Mouse (Mus musculus) A20 (cell line): ENCODE measurements around the gene Arid1b.
"Not testable (repeated sequence)": the region's sequence is repeated elsewhere in the genome, so short reads cannot be mapped to it uniquely, and the experiment has no call there.

ENCODE experiments used
- DNase-seq: peaks from one replicate; pipeline ENCODE4 v3.0.0-alpha.2; 2011; ENCODE audit warnings: low read depth, low spot score

Arid1b gene

DNA sequence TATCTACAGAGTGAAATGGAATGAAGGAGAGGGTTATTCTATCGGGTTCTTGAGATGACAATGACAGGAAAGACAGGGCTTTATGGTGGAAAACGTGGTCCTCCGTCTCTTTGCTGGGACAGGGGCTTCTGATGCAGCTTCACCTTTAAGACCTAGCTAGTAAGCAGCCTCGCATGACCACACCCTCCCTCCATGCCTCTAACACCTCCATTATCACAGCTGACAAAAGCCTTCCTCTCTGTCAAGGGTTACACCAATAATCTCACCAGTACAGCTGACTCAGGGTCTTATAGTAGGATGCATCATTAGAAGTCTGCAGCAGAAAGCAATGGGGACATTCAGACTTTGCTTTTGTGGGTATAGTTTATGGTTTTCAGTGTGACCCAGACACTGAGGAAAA is 116.0 kb downstream of the Arid1b start:
- DNase-seq: no peak

DNA sequence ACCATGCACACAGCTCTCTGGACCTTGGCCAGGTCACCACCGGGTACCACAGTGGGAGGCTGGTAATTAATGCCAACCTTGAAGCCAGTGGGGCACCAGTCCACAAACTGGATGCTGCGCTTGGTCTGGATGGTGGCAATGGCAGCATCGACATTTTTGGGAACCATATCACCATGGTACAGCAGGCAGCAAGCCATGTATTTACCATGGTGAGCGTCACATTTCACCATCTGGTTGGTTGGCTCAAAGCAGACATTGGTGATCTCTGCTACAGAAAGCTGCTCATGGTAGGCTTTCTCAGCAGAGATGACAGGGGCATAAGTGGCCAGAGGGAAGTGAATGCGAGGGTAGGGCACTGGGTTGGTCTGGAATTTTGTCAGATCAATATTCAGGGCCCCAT is 116.8 kb downstream of the Arid1b start:
- not testable (repeated sequence) for DNase-seq

DNA sequence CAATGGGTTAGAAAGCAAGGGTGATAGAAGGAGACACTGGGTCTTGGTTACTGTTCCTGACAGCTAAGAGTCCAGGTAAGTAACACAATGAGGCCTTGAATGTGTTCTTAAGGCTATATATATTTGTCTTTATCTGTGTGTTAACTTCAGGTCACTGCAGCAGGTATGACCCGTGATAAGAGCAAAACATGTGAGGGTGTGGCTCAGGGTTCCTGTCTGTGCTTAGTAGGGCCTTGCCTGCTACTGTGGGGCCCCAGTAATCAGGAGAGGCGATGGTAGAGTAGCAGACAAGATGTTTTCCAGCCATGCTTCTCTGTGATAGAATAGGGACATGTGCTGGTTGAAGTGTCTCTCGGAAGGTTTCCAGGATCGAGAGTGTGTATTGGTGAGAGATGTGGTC is 118.0 kb downstream of the Arid1b start:
- no peak for DNase-seq

DNA sequence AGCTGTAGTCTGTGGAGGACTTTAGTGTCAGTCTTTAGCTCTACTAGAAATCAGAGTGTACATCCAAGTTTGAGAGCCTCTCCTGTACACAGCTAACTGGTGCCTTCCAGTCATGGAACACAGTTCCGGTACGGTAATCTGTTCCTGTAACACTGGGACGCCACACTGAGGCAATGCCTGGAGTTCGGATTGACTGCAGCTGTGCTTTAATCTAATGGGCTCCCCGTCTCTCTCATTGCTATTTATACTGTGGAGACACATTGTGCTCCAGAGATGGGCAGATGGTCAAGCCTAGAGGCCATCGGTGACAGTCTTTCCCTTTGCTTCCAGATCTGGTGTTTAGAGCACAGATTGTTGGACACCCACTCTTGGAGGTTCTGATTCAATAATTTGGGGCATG is 121.8 kb downstream of the Arid1b start:
- DNase-seq: no peak

DNA sequence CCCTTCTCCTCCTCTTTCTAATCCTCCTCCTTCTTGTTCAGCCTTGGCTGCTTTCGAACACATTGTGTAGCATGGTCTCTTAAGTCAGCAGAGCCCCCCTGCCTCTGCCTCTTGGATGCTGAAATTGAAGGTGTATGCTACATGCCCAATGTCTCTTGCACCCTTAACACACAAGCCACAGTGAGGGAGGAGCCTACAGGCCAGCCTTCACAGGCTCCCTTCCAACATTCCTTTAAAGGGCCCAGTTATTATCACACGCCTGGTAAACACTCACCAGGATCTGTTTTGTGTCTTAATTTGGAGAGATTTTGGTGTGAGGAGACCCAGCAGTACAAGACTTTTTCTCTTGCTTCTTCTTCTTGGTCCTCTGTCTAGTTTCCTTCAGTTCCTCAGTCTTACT is 122.9 kb downstream of the Arid1b start:
- no peak for DNase-seq

DNA sequence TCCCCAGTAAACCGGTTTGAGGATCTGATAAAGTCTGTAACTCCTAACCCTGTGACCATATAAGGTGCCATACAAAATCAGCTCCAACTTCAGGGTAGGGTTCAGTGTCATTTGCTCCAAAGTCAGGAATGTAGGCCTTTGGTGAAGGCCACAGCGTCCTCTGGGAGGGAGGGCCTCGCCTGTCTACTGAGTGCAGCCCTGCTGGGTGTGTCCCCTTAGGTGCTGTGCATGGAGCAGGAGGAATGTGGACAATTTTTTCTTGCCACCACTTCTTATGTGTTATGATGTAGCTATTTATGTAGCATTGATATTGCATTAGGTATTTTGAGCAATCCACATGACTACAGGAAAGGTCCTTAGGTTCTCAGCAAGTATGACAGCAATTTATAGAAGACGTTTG is 124.0 kb downstream of the Arid1b start:
- no peak for DNase-seq

DNA sequence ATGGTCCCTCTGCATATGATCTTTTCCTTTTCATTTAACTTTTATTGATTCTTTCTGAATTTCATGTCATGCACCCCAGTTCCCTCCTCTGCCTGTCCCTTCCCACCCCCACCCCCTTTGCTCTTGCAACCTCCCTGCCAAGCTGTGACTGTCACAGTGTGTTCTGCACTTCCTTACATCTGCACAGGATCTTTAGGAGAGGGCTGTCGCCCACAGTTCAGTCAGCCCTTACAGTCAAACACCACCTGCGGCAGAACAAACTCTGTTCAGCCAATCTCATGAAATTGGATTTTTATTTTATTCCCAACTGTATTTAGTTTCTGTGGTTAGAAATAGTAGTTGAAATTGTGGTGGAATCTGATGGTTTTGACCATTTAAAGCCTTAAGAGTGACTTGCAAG is 130.5 kb downstream of the Arid1b start:
- DNase-seq: no peak

DNA sequence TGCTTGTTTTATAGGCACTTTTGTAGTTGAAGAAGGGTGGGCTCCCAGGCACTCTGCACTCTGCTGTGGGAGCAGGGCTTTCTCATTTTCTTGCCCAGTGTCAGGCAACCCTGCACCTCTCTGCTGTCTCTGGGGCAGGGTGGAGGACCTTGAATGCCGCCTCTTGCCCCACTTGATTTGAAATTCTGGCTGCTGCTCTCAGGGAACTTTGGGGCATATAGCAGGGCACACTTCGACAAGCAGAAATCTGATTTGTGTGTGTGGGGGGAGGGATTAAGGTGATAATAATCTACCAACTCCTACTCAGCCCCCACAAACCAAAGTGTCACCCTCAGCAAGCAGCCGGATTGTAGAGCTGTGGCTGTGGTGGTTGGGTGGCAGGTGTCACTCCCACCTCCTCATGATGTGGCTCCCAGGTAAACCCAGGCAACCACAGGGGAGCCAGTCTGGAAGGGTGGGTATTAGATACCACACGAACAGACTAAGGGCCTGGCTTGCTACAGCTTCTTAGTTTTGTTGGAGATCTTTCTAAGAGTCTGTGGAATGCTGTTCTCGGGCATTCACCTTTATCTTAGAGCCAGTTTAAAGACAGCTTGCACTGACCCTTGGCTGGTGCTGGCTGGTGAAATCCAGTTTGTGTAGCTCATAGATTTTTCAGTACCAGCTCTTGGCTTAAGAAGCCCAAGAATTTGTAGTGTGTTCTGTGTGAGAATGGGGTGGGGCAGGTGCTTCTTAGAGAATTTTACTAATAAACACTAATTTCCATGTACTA is 131.1 kb downstream of the Arid1b start:
- no peak for DNase-seq

DNA sequence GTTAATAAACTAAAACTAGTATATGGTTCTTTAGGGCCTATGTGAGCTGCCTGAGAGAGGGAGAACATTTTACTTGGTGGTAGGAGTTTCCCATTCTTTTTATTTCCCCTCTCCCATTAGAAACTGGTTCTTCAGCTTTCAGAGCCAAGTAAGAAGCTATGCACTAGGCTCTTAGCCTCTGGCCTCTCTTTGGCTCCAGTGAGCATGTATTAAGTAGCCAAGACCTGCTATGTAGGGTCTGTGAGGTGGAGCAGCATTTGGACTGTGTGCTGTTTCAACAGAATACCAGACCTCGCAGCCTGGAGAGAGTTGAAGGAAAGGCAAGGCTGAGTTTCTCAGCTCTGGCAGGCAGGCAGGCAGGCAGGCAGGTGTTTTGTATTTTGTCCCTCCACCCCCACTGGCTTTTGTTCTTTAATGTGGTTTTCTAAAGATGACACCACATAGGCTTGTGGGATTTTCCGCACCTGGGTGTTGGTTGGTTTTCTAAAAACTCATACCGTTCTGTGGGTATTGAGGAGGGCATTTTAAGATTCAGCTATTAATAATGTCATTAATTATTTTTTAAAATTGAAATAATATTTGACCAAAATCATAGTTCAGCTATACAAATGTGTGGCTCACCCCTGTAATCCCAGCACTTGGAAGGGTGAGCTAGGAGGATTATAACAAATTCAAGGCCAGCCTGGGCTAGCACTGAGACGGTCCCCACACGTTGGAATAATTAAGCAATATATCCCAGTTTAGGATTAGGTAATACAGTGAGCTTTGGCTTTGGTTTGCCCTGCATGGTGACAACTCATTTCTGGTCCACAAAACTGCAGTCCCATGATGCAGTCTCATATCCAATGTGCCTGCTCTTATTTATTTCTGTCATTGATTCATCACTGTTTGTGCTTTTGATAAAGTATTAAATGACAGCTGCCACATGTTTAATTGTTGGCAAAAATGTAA is 132.0 kb downstream of the Arid1b start:
- DNase-seq: peak; percentile 25

DNA sequence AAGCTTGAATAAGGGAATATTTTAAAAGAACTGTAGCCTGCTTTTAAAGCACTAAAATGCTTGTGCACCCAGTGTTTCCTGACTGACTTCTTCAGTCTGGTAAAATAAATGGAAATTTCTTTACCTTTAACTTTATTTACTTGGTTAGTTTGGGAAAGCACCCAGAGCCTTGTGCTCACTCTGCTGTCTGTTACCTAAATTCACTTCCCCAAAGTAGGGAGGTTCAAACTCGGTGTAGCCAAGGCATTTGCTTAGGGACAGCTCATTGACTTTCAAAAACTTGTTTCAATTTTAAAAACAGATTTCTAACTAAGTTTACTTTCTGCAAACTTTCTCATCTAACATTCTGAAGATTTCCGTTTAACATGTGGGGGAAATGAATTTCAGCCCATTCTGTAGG is 135.5 kb downstream of the Arid1b start:
- DNase-seq: peak; percentile 73

DNA sequence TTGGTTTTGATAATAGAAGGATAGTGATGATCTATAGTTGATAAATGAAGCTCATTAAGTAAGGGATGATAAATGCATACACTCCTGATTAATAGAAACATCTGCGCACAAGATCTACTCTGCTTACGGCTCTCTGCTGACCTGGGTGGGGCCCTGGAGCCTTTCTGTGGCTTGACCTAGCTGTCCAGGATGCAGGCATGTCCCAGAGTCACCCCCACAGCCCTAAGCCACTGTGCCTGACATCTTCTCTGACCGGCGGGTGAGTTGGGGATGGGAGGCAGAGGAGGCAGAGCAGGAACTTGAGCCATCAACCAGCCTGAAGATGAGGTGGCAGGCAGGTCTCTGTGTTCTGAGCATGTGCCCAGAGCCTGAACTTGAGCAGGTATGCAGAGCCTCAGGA is 136.0 kb downstream of the Arid1b start:
- DNase-seq: no peak

DNA sequence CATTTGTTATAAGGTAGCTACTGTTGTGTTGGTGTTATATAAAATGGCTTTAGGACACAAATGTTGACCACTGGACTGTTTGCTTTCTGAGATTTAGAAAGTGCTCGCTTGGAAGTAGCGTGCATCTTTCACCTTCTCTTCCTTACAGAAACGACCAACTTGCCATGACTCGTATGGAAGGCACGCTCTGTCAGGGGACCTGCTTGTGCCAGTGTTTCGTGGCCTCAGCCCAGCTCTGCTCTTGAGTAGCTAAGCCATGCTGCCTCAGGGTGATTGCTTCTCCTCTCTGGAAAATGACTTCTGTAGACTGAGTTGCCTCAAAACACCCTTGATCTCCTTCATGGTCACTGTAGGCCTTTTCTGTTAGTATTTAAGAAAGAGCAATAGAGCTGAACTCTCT is 137.6 kb downstream of the Arid1b start:
- no peak for DNase-seq

DNA sequence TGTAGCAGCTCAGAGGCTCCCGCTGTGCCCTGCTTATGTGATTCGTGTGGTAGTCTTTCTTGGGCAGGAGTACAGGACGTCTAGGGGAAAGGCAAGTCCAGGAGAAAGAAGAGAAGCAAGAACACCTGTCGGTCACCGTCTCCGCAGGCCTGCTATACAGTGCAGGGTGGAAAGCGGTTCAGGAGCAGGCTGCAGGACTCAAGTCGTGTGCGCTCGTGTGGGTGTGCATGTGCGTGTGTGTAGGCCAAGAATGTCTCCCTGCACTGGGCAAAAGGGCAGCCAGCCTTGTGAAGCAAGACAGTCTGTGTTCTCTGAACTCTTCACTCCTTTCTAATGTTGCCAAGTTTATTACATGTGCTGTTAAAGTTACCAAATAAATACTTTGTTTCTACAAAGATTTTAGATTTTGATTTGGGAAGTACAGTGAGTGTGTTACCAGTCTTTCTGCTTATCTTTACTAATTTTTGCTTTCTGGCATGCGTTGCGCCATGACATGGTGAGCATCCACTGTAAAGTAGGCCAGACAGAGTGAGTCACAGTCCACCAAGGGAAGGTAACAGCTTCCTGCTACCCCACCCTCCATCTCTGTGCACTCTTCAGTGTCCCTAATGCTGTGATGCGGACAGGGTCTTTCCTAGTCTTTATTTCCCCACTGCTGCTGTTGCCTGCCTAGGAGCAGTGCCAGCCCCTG is 138.3 kb downstream of the Arid1b start:
- DNase-seq: no peak

DNA sequence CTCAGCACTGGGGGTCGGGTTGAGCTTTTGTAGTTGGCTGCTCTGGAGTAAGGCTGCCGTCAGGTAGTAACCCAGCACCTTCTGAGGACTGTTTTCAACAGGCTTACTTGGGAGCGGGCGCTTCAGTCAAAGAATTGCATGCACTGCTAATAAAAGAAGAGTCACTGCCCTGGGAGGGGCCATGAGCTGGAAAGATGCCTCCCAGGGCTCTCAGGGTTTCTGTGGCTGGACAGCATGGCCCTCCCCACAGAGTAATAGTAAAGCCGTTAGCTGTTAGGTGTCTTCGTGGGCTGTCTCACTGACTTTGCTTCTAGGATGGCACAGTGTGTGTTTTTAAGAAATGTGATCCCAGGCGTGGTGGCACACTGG is 138.8 kb downstream of the Arid1b start:
- DNase-seq: no peak

DNA sequence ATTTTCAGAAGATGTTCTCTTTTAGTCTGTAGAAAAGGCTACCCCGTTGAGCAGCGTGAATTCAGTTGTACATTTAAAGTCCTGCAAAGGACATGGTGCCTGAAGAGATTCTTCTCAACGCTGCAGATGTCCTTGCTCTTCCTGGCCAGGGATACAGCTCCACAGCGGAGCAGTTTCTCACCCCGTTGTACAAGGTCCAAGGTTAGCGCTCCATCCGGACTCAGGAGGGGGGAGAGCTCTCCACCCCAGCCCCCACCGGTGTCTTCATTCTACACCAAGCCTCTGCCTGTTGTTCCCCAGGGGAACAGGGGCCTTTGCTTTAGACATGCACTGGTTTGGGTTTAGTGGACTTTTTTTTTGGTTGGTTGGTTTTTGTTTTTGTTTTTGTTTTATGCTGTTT is 139.7 kb downstream of the Arid1b start:
- DNase-seq: no peak

DNA sequence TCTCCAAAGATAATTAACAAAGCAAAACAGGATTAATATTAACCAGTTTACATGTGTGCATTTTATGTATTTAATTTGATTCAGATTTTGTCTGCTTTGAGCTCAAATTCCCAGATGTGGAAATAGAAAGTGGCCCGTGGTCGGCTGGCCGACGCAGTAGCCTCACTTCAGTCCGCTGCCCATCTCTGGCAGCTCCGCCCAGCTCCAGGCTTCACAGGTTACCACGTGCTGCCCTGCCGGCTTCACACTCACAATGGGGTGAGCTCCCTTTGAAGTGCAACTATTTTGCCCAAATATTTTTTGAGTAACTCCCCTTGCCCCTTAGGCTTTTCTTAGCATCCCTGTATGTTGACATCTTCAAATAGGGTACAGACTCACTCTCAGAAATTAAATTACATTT is 140.1 kb downstream of the Arid1b start:
- DNase-seq: no peak

DNA sequence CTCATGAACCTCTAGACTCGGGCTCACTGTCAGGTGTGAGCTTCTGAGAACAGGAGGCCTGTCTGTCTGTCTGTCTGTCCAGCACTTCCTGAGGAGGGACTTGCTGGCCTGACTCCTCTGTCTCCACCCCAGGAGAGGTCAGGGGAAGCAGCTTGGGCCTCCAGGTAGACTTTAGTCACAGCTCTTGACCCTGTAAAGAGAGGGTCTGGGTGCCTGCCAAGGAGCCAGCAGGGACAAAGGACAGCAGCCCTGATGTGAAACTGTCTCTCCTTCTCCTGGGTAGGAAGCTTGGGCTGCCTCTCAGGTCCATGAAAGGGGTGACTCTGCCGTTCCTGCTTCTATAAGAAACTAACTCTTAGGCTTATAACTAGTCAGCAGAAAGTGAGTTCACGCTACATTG is 143.8 kb downstream of the Arid1b start:
- no peak for DNase-seq

DNA sequence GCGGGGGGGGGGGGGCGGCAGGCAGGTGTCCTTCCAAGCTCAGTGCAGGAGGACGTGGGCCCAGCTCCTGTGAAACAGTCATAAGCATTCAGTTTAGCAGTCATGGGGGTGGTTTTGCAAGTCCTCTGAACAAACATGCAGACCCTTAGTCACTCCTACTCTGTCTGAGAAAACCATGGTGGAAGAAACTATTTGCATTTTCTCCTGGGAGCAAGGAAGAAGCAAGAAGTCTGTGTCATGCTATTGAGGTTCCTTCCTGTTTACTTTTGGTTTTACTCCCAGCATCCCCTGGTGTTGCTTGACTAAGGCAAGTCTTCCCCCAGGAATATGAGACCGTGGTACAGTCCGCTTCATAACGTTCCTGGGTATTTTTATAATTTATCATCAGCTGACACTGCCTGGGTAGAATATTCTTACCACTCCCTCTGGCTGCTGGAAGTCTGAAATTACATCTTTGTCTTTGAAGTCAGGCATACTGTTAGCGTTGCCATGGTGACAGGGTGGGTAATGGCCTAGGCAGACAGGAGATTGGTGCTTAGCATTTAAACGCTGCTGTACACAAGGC is 144.6 kb downstream of the Arid1b start:
- peak; percentile 92 for DNase-seq

DNA sequence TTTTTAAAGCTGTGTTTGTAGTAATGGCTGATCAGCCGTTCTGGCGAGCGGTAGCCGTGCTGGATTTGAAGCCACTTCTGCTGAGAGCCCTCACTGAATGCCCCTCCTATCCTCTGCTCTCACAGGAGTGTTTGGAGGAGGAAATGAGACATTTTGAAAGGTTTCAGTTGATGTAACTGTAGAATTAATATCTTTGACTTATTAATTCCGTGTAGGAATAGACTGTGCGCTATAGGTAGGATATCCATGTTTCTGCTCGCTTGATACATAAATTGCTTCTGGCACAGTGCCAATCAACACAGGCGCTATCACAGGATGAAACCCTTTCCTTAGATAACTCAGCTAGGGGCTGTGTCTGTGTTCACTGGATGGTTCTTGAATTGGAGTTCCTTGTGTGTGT is 145.4 kb downstream of the Arid1b start:
- peak; percentile 74 for DNase-seq

DNA sequence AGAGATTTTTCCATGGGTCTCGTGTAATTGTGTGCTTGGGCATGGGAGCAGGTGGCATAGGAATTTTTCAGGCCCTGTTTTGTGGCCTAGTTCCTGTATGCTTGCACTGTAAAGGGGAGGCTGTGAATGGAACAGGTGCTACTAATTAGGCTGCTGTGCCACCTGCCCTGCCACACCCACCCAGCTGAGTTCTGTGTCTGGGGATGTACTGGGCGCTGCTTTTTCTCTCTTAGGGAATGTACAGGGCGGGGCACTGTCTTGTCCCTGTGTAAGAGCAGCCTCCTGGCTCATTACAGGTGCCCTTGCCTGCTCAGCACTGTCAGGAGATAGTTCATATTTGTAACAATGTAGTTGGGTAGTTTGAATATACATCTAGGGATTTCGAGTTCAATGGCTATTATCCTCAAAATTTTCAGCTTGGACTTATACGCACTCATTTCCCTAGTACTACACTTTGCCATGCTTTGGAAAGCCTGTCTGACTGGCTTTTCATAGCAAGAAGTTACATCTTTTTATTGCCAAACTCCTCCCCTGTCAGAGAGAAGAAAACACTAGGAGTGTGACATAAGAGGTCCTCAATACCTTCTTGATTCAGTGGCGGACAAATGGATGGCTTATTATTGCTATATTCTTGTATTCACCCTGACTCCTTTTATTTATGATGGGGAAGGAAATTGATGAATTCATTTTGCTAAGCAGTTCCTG is 149.8 kb downstream of the Arid1b start:
- DNase-seq: no peak

DNA sequence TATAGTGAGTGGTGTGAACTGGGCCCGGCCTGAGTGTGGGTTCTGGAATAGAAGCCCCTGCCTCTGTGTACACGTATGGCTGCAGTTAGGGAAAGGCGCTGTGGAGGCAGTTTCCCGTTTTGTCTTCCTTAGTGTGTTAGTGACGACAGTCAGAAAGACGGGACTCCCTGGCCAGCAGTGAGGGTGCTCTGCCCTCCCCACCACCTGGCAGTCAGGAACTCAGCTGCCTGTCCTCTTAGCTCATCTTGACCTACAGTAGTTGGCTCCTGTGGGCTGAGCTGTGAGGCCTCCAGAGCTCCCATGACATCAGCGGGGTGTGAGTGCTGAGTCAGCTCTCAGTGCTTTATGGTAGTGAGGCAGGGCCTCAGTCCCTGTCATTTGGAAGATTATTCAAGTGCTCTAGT is 156.5 kb downstream of the Arid1b start:
- DNase-seq: no peak
